In genomic region chr7:25071979-25072715, GRCm38 (mm10) we compare ENCODE assay signal across 8 mouse cellular contexts. TPM values are rescaled to one million over a fixed set of nuclear protein-coding genes. Genes with fewer than 3 reads are reported as not detected.
DNase-seq lines count a peak whose midpoint lies in the region; ATAC-seq and TF ChIP-seq lines count a peak whose summit lies in the region.

TSS of gene Grik5 (minus strand) at chr7:25072346.
TSS of gene Zfp574 (plus strand) at chr7:25072567.

- peak within 1 kb of the TSS; percentile 79 for H3K27ac ChIP-seq in heart, embryonic 12.5 days (ENCODE audit: poor library complexity, severe bottlenecking)
- peak within 1 kb of the TSS; percentile 88 for H3K27ac ChIP-seq in embryonic facial prominence, embryonic 12.5 days
- H3K27ac ChIP-seq in intestine, embryonic 16.5 days (ENCODE audit: low read length): peak within 1 kb of the TSS; percentile 62
- no peak within 1 kb of the TSS for H3K27ac ChIP-seq in liver, postnatal 0 days (ENCODE audit: low read depth)

- no peaks in the 10 kb centered on the region for H3K27me3 ChIP-seq in heart, embryonic 12.5 days (replicated peaks)
- H3K27me3 ChIP-seq in Patski: no peaks in the 10 kb centered on the region
- no peaks in the 10 kb centered on the region for H3K27me3 ChIP-seq in embryonic facial prominence, embryonic 12.5 days
- no peaks in the 10 kb centered on the region for H3K27me3 ChIP-seq in intestine, embryonic 16.5 days (replicated peaks; ENCODE audit: control insufficient read depth, insufficient read depth, low read length)
- no peaks in the 10 kb centered on the region for H3K27me3 ChIP-seq in liver, postnatal 0 days (ENCODE audit: insufficient read depth, low read length)

- H3K4me2 ChIP-seq in heart, embryonic 12.5 days: peak within 1 kb of the TSS; percentile 97
- peak within 1 kb of the TSS; percentile 94 for H3K4me2 ChIP-seq in embryonic facial prominence, embryonic 12.5 days (replicated peaks)
- H3K4me2 ChIP-seq in intestine, embryonic 16.5 days (ENCODE audit: low read depth, low read length): peak within 1 kb of the TSS; percentile 97
- peak within 1 kb of the TSS; percentile 78 for H3K4me2 ChIP-seq in liver, postnatal 0 days (ENCODE audit: low read depth, low read length)

- ATAC-seq in heart, embryonic 12.5 days (ENCODE audit: insufficient number of reproducible peaks, low FRiP score): no peak
- ATAC-seq in Patski: no peak
- ATAC-seq in embryonic facial prominence, embryonic 12.5 days (ENCODE audit: insufficient number of reproducible peaks, insufficient read depth, low FRiP score, low TSS enrichment): no peak
- no peak for ATAC-seq in intestine, embryonic 16.5 days
- no peak for ATAC-seq in liver, postnatal 0 days

- no peak for DNase-seq in heart, adult 8-10 months (ENCODE audit: low spot score)
- no peak for DNase-seq in Patski (ENCODE audit: low read depth, low spot score)
- DNase-seq in liver, postnatal 0 days: no peak
- DNase-seq in testis, postnatal 10 days (ENCODE audit: low spot score): peak; percentile 60
- DNase-seq in B cell, adult 2 months: no peak

- TF ChIP-seq EP300 in liver, postnatal 0 days (IDR thresholded peaks at IDR 0.05; ENCODE audit: low read depth): no peak

- CTCF ChIA-PET in Patski (lab: Charles Lee): no interaction called here

- no peaks in the 10 kb centered on the region for H3K9me3 ChIP-seq in heart, embryonic 12.5 days (replicated peaks)
- H3K9me3 ChIP-seq in embryonic facial prominence, embryonic 12.5 days: no peaks in the 10 kb centered on the region
- H3K9me3 ChIP-seq in intestine, embryonic 16.5 days (ENCODE audit: control insufficient read depth, low read length): no peaks in the 10 kb centered on the region
- H3K9me3 ChIP-seq in liver, postnatal 0 days (ENCODE audit: low read length): no peaks in the 10 kb centered on the region

- 2% methylated on average over 25 of the region's 28 CpGs for WGBS in heart, embryonic 12.5 days
- 1% methylated on average over 21 of the region's 28 CpGs for WGBS in embryonic facial prominence, embryonic 12.5 days
- WGBS in intestine, embryonic 16.5 days: 3% methylated on average over 23 of the region's 28 CpGs
- 4% methylated on average over 21 of the region's 28 CpGs for WGBS in liver, postnatal 0 days (ENCODE audit: insufficient replicate concordance)

- no peak for TF ChIP-seq CTCF in Patski (IDR thresholded peaks at IDR 0.05)
- TF ChIP-seq CTCF in liver, postnatal 0 days (IDR thresholded peaks at IDR 0.05; ENCODE audit: low read depth): no peak

- H3K4me3 ChIP-seq in heart, embryonic 12.5 days: peak within 1 kb of the TSS; percentile 75
- peak within 1 kb of the TSS; percentile 73 for H3K4me3 ChIP-seq in embryonic facial prominence, embryonic 12.5 days
- peak within 1 kb of the TSS; percentile 64 for H3K4me3 ChIP-seq in intestine, embryonic 16.5 days (ENCODE audit: low read length)
- peak within 1 kb of the TSS; percentile 47 for H3K4me3 ChIP-seq in liver, postnatal 0 days (ENCODE audit: low read depth, low read length)

- H3K4me1 ChIP-seq in heart, embryonic 12.5 days (replicated peaks): peaks cover 42% of the 10 kb centered on the region
- peaks cover 40% of the 10 kb centered on the region for H3K4me1 ChIP-seq in embryonic facial prominence, embryonic 12.5 days
- peaks cover 24% of the 10 kb centered on the region for H3K4me1 ChIP-seq in intestine, embryonic 16.5 days (ENCODE audit: control insufficient read depth, insufficient read depth, low read length)
- peaks cover 36% of the 10 kb centered on the region for H3K4me1 ChIP-seq in liver, postnatal 0 days (ENCODE audit: insufficient read depth)

- POLR2A ChIA-PET in Patski (lab: Charles Lee): no interaction called here

- in situ Hi-C loops in Patski (cut with MboI; ENCODE audit: low pct_unique_long_range_greater_than_20kb): no loop called here

- H3K9ac ChIP-seq in heart, embryonic 12.5 days: peak within 1 kb of the TSS; percentile 90
- peak within 1 kb of the TSS; percentile 84 for H3K9ac ChIP-seq in embryonic facial prominence, embryonic 12.5 days
- H3K9ac ChIP-seq in intestine, embryonic 16.5 days (ENCODE audit: low read depth, low read length): peak within 1 kb of the TSS; percentile 78
- H3K9ac ChIP-seq in liver, postnatal 0 days (replicated peaks): peak within 1 kb of the TSS; percentile 65

- peaks cover 20% of the 10 kb centered on the region for H3K36me3 ChIP-seq in heart, embryonic 12.5 days
- peaks cover 16% of the 10 kb centered on the region for H3K36me3 ChIP-seq in embryonic facial prominence, embryonic 12.5 days
- 0 out of 2 replicates have a peak, but pooled peaks cover 4% of the 10 kb centered on the region for H3K36me3 ChIP-seq in intestine, embryonic 16.5 days (ENCODE audit: control insufficient read depth, insufficient read depth, low read length)
- H3K36me3 ChIP-seq in liver, postnatal 0 days (replicated peaks; ENCODE audit: insufficient read depth, low read length): no peaks in the 10 kb centered on the region

RNA-seq across cellular contexts. Expression of gene Grik5, which starts in this region (rescaled TPM):
- polyA plus RNA-seq in heart, embryonic 12.5 days (2016; fragmentation: Nextera tagmentation; extraction: Ambion mirVana): 7.7 and 7.9 TPM in 2 replicates
- 1 to 10 TPM; 3.7 to 4.5 (median 3.8) TPM for total RNA-seq in heart, adult 8-10 months (2022)
- polyA plus RNA-seq in Patski (2021): 49.5 TPM
- polyA plus RNA-seq in embryonic facial prominence, embryonic 12.5 days (2016; fragmentation: Nextera tagmentation; extraction: Ambion mirVana): 12.4 and 13.1 TPM in 2 replicates
- 1.5 and 1.9 TPM in 2 replicates for polyA plus RNA-seq in intestine, embryonic 16.5 days (2015; fragmentation: Nextera tagmentation; extraction: Ambion mirVana)
- 0.69 and 0.76 TPM in 2 replicates for polyA plus RNA-seq in liver, postnatal 0 days (2015; fragmentation: Nextera tagmentation; extraction: Ambion mirVana)

RNA-seq across cellular contexts. Expression of gene Zfp574, which starts in this region (rescaled TPM):
- 24.4 and 24.5 TPM in 2 replicates for polyA plus RNA-seq in heart, embryonic 12.5 days (2016; fragmentation: Nextera tagmentation; extraction: Ambion mirVana)
- total RNA-seq in heart, adult 8-10 months (2022): 10 to 100 TPM in 1 of 4 experiments, 1 to 10 TPM in 3; 7.9 to 10.0 (median 9.0) TPM
- polyA plus RNA-seq in Patski (2021): 30.0 TPM
- 38.8 and 41.5 TPM in 2 replicates for polyA plus RNA-seq in embryonic facial prominence, embryonic 12.5 days (2016; fragmentation: Nextera tagmentation; extraction: Ambion mirVana)
- polyA plus RNA-seq in intestine, embryonic 16.5 days (2015; fragmentation: Nextera tagmentation; extraction: Ambion mirVana): 23.1 and 23.3 TPM in 2 replicates
- polyA plus RNA-seq in liver, postnatal 0 days (2015; fragmentation: Nextera tagmentation; extraction: Ambion mirVana): 9.4 and 10.8 TPM in 2 replicates
